Mouse (Mus musculus) limb, embryonic 10.5 days (tissue): ENCODE data around the gene Spg21. TPM values are rescaled to one million over a fixed set of nuclear protein-coding genes. Genes with fewer than 3 reads are reported as not detected.

Source experiments
- DNase-seq: peaks from one replicate; pipeline ENCODE4 v3.0.0-alpha.2; 2017; ENCODE audit warnings: low spot score
- H3K27ac ChIP-seq: fragments of 300-500 bp; sonication (generic); 2 replicates; pipeline ENCODE4 v1.5.1; 2016; ENCODE audit warnings: mild to moderate bottlenecking
- H3K27me3 ChIP-seq: fragments of 300-500 bp; sonication (generic); 2 replicates; pipeline ENCODE4 v1.6.1; 2016; ENCODE audit warnings: low read depth, mild to moderate bottlenecking; ENCODE audit not compliant: poor library complexity, severe bottlenecking
- H3K36me3 ChIP-seq: fragments of 300-500 bp; sonication (generic); 2 replicates; pipeline ENCODE4 v1.6.1; 2016; ENCODE audit warnings: mild to moderate bottlenecking, moderate library complexity
- H3K4me1 ChIP-seq: fragments of 300-500 bp; sonication (generic); 2 replicates; pipeline ENCODE4 v1.6.1; 2016
- H3K4me3 ChIP-seq: fragments of 300-500 bp; sonication (generic); 2 replicates; pipeline ENCODE4 v1.5.1; 2016; ENCODE audit warnings: mild to moderate bottlenecking, moderate library complexity
- H3K9me3 ChIP-seq: fragments of 300-500 bp; sonication (generic); replicated peaks from 2 replicates; pipeline ENCODE4 v1.6.1; 2016; ENCODE audit warnings: mild to moderate bottlenecking
- WGBS: fragments of 180-500 bp; shearing (Covaris S2); methylation state at CpG from one replicate; pipeline ENCODE4 v1.1.7; 2016; 5-methylcytosine and 5-hydroxymethylcytosine counted together
- polyA plus RNA-seq: library from polyadenylated mRNA; unstranded; fragments of >200 nt; fragmentation: Nextera tagmentation; extraction: Ambion mirVana; gene quantifications from 2 replicates; pipeline ENCODE4 v1.2.1, GENCODE M21; 2016

The Spg21 gene
- polyA plus RNA-seq, 1 experiment from 2014 or later: 91.0 TPM

DNA sequence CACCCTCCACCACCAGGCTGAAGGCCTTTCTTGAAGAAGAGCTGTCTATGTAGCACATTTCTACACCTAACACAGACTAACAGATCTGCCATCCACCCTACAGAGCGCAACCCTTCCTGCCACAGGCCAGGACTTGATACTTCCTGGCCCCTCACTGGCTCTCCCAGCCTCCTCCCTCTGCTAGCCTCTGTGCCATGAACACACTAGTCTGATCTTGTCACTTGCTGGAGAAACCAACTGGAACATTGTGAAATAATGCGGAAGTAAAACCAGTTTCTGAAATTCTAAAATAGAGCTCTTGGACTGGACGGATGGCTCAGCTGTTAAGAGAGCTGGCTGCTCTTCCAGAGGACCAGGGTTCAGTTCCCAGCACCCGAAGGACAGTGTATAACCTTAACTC is 32.1 kb downstream of the Spg21 start:
- H3K9me3 ChIP-seq: no peaks in the 10 kb centered on the region

DNA sequence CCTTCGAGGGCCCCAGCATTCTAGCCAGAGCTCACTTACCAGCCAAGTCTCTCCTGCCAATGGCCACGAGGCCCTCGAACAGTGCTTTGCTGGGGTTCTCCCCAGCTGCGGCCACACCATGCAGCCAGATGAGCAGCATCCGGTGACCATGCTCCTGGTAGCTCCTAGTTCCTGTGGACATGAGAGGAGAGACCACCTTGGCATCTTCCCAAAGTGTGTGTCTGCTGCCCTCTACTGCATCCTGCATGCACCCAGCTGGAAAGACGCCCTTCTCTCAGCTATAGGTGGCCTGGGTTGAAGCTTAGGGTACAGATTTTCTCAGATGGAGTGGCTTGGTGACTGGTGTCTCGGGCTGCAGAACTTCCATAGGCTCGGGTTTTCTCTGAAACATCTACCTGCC is 41.4 kb downstream of the Spg21 start:
- 57% methylated on average over 8 of the region's 8 CpGs for WGBS
- no peaks in the 10 kb centered on the region for H3K27me3 ChIP-seq
- H3K36me3 ChIP-seq: no peaks in the 10 kb centered on the region
- H3K4me3 ChIP-seq: no peak overlapping the region
- H3K4me1 ChIP-seq: peaks cover 7% of the 10 kb centered on the region; the same call in 1 of the 2 replicates
- H3K9me3 ChIP-seq: no peaks in the 10 kb centered on the region
- 0 out of 2 replicates have a peak overlapping the region, but pooled peaks have one; percentile 50 for H3K27ac ChIP-seq
- DNase-seq: no peak

More for the DNA sequence above, 32.1 kb downstream of the Spg21 start:
- H3K27ac ChIP-seq: no peak overlapping the region
- WGBS: 89% methylated on average over 4 of the region's 4 CpGs
- no peak overlapping the region for H3K4me3 ChIP-seq
- H3K27me3 ChIP-seq: no peaks in the 10 kb centered on the region
- DNase-seq: no peak
- no peaks in the 10 kb centered on the region for H3K4me1 ChIP-seq
- H3K36me3 ChIP-seq: peaks cover 13% of the 10 kb centered on the region

DNA sequence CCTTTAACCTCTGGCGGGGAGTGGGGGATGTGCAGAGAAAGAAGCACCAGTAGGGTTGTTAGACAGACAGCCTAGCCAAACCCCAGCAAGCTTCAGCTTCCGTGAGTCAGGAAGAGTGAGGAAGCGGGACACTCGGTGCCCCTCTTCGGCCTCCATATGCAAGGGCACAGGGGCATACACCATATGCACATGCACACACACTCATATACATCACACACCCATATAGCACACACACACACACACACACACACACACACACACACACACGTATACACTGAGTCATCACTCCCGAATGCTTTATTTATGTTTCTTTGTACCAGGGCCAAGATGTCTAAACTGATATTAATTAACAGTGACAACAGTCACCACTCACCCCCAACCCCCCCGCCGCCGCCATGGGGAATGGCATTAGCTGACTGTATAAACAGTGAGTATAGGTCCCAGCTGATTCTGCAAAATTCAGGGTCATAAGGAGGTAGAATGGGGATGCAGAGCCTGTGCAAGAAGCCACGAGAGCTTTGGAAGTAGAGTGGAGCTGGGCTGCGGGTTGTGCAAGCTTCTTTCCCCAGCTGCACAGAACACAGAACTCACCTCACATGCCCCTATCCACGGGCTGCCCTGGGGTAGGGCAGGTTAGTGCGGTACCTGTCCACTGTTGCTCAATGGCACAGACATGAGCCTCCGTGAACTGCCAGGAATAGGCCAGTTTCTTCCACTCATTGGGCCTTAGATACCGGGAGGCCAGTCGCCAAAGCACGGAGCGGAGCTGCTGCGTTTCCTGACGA is 42.2 kb downstream of the Spg21 start:
- H3K27ac ChIP-seq: no peak overlapping the region
- no peak for DNase-seq
- 87% methylated on average over 21 of the region's 21 CpGs for WGBS
- H3K4me1 ChIP-seq: peaks cover 13% of the 10 kb centered on the region
- H3K9me3 ChIP-seq: no peaks in the 10 kb centered on the region
- H3K27me3 ChIP-seq: no peaks in the 10 kb centered on the region
- no peaks in the 10 kb centered on the region for H3K36me3 ChIP-seq
- no peak overlapping the region for H3K4me3 ChIP-seq

DNA sequence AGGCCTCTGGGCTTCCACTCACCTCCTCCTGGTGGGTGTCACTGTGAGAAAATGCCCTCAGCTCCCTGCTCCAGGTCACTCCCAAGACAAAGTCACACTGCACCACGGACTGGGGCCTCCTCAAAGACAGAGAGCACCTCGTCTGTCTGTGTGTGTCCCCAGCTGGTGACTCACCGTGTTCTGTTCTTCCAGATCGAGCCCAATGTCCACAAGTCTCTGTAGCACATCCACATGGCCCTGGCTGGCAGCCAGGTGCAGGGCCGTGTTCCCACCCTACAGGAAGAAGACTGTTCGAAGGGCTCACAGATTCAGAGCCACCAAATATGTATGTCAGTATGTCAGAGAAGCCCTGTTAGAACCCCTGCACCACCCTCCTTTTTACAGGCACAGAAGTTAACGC is 47.7 kb downstream of the Spg21 start:
- H3K4me3 ChIP-seq: no peak overlapping the region
- H3K36me3 ChIP-seq: no peaks in the 10 kb centered on the region
- WGBS: 78% methylated on average over 7 of the region's 7 CpGs
- H3K4me1 ChIP-seq: peaks cover 18% of the 10 kb centered on the region
- DNase-seq: no peak
- H3K9me3 ChIP-seq: no peaks in the 10 kb centered on the region
- no peaks in the 10 kb centered on the region for H3K27me3 ChIP-seq
- H3K27ac ChIP-seq: no peak overlapping the region

DNA sequence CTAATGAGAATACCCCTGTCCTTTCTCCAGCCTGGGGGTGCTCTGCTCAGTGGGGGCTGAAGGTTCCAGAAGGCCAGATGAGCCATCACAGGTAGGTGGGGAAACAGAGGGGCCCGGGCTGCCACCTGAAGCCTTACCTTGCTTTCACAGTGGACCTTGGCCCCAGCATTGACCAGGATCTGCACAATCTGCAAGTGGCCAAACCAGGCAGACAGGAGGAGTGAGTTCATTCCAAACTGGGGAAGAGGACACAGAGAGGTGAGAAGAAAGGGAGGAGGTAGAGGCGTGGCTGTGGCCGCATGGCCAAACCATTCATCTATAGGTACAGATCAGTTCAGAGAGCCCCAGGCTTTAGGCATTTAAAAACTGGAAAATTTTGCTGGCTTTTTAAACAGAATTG is 51.8 kb downstream of the Spg21 start:
- Histone ChIP-seq H3K36me3 (no peaks in the 10 kb centered on the region), H3K4me1 (peaks cover 24% of the 10 kb centered on the region), H3K9me3 (no peaks in the 10 kb centered on the region), H3K27ac (no peak overlapping the region), H3K4me3 (no peak overlapping the region), H3K27me3 (no peaks in the 10 kb centered on the region)
- WGBS: 72% methylated on average over 3 of the region's 3 CpGs
- DNase-seq: no peak

DNA sequence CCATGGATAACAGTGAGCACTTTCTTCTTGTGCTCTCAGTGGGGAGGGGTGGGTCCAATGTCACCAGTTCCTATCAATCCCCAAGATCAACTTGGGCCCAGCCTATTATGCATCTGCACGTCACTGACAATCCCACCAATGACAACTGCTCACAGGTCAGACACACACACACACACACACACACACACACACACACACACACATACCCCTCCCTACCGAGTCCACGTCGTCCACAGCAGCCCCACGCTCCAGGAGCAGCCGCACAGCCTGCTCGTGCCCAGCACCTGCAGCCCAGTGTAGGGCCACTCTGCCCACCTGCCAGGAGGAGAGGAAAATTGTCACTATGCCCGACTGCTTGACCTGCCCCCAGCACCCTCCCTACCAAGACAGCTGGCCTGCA is 53.7 kb downstream of the Spg21 start:
- WGBS: 84% methylated on average over 8 of the region's 8 CpGs
- Histone ChIP-seq H3K36me3 (no peaks in the 10 kb centered on the region), H3K27me3 (0 out of 2 replicates have a peak, but pooled peaks cover 2% of the 10 kb centered on the region), H3K9me3 (no peaks in the 10 kb centered on the region), H3K4me3 (no peak overlapping the region), H3K4me1 (peaks cover 19% of the 10 kb centered on the region), H3K27ac (no peak overlapping the region)
- no peak for DNase-seq

DNA sequence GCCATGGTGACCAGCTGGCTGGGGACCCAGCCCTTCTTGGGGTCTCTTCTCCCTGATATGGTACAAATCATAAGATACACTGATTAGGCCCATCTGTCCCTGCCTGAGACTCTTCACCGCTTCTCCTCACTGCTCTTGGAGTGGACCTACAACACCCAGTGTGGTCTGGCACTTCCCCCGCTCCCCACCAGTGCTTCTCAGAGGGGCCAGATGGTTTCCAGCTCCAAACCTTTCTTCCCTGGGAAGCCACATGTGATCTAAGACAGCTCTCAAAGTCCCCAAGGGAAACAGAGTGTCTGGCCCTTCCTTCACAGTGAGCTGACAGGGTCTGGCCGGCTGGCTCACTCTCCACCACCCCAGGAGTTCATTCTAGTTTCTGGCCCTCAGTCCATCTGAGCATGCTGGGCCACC is 54.1 kb downstream of the Spg21 start:
- Histone ChIP-seq H3K27ac (no peak overlapping the region), H3K9me3 (no peaks in the 10 kb centered on the region), H3K4me1 (peaks cover 22% of the 10 kb centered on the region), H3K4me3 (no peak overlapping the region), H3K36me3 (no peaks in the 10 kb centered on the region), H3K27me3 (0 out of 2 replicates have a peak, but pooled peaks cover 4% of the 10 kb centered on the region)
- no peak for DNase-seq
- WGBS: 46% methylated on average over 3 of the region's 3 CpGs

DNA sequence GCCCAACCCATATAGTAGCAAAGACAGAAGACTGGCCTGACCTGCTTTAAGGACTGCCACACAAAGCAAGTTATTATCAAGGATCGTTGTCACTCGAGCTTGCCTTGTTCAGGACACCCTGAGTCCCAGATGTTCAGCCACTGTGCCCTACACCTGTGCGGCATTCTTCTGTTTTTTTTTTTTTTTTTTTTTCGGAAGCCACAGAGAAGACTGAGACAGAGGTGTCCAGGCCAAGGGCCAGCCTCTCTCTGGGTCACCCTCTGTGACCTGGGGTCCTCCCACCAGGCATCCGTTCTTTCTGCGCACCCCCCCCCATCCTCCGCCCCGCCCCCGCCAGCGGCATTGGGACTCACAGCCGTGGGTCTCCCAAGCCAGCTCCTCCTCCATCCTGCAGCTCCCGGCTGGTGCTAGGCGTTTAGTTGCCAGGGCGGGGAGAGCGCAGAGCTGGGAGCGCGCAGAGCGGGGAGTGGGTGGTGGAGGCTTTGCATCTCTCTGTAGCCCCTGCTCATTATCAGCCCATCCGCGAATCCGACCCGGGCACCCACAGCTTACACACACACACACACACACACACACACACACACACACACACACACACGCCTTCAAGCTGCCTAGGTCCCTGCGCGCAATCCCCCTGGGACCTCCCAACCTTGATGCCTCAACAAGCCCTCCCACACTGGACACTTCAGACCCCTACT is 59.2 kb downstream of the Spg21 start, which contains the start of gene Ankdd1a:
Gene Ankdd1a, minus strand, starts transcription at position 387 of the 698 bp plus-strand sequence.
- peak; percentile 66 for DNase-seq
- Histone ChIP-seq H3K27ac (no peak within 1 kb of the TSS), H3K4me3 (peak within 1 kb of the TSS; percentile 45), H3K9me3 (no peaks in the 10 kb centered on the region), H3K27me3 (0 out of 2 replicates have a peak, but pooled peaks cover 11% of the 10 kb centered on the region), H3K4me1 (peaks cover 27% of the 10 kb centered on the region), H3K36me3 (no peaks in the 10 kb centered on the region)
- WGBS: 7% methylated on average over 25 of the region's 25 CpGs

DNA sequence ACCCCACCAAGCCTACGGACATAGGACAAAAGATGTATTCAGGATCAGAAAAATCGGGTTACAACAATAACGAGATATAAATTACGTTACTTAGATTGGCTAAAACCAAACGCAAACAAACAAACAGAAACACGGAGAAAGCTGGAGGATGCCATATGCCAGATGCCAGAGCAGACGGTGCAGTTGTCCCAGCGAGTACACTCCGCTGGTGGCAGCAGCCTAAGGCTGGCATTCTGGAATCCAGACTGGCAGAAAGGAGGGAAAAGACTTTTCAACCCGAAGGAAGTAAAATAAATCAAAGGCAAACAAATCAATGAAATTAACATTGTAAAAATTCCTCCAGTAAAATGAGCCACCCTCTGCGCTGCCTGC is 59.7 kb downstream of the Spg21 start:
- peaks cover 24% of the 10 kb centered on the region for H3K4me1 ChIP-seq
- peak overlapping the region; percentile 45 for H3K4me3 ChIP-seq
- H3K36me3 ChIP-seq: no peaks in the 10 kb centered on the region
- H3K27ac ChIP-seq: no peak overlapping the region
- no peaks in the 10 kb centered on the region for H3K9me3 ChIP-seq
- DNase-seq: no peak
- 19% methylated on average over 11 of the region's 11 CpGs for WGBS
- 0 out of 2 replicates have a peak, but pooled peaks cover 11% of the 10 kb centered on the region for H3K27me3 ChIP-seq

DNA sequence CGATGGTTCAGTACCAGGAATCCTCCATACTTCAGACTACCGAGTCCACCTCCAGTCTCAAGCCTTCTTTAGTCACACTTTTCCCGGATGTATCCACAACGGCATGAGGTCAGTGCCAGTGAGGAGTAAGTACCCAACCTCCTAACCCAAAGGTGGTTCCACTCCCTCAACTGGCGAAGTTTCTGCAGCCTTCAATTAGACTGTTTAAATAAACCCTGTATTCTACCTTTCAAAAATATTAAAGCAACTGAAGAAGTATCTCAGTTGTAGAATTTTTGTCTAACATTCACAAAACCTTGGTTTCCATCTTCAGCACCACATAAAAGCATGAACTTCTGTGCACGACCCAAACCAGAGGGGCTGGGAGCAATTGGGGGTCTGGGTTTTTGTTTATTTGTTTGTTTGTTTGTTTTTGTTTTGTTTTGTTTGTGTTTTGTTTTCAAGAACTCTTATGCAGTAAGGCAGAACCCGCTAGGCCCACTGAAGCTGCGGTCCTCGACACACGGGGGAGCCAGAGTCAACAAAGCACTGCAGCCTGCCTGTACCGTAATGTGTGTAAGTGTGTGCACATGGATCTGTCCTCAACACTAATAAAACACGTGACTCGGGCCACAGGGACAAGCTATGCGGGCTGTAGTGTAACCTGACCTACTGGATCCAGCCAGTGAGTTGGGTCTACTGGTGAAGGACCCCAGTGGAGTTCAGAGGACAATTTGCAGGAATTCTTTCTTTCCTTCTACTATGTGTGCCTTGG is 63.0 kb downstream of the Spg21 start:
- 25% methylated on average over 14 of the region's 14 CpGs for WGBS
- 0 out of 2 replicates have a peak, but pooled peaks cover 11% of the 10 kb centered on the region for H3K27me3 ChIP-seq

DNA sequence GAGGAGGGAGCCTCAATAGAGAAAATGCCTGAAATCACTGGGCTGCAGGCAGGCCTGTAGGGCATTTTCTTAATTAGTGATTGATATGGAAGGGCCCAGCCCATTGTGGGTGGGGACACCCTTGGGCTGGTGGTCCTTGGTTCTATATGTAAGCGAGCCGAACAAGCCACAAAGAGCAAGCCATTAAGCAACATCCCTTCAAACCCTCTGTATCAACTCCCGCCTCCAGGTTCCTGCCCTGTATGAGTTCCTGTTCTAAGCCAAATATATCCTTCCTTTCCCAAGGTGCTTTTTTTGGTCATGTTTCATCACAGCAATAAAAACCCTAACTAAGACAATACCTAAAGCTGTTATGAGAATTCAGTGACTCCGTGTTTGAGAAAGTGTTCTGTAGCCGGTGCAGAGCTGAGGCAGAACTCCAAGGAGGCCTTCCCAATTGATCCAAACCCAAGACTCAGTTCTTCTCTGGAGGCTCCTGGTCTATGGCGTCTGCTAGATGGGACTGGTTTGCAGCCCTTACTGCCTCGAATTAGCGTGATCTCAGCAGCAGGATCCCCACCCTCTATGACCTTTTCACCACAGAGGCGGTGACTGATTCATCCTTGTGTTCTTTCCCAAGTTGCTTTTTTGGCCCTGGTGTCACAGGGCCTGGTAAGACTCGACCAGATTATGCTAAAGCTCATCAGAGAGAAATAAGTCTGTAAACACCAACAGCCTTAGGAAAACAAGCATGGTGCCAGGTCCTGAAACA is 64.9 kb downstream of the Spg21 start:
- no peaks in the 10 kb centered on the region for H3K9me3 ChIP-seq

More for the DNA sequence above, 63.0 kb downstream of the Spg21 start:
- Histone ChIP-seq H3K27ac (peak overlapping the region; percentile 73), H3K36me3 (no peaks in the 10 kb centered on the region), H3K4me3 (no peak overlapping the region), H3K9me3 (no peaks in the 10 kb centered on the region), H3K4me1 (peaks cover 28% of the 10 kb centered on the region)
- peak; percentile 84 for DNase-seq

DNA sequence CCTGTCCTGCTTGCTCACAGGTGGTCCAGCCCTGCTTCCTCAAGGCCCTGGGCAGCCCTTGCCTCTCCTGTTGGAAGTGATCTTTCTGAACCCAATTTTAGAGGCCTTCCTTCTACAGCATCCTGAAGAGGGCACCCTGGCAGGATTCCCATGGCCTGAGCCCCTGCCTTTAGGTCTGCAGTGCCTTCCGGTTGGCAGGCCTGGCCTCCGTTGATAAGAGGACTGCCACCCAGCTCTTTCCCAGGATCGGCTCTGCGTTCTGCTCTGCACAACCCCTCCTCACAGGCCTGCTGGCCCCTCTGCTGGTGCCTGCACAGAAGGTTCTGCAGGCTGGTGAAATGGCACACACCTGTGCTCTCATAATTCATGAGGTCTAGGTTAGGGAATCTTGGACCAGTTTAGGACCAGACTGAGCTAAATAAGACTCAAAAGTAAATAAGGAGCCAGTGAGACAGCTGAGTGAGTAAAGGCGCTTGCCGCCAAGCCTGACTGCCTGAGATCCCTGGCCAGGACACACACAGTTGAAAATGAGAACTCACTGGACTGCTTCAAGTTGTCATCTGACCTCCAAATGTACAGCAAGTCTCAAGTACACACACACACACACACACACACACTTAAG is 67.8 kb downstream of the Spg21 start:
- WGBS: 81% methylated on average over 6 of the region's 6 CpGs
- H3K27ac ChIP-seq: 0 out of 2 replicates have a peak overlapping the region, but pooled peaks have one; percentile 12

More for the DNA sequence above, 64.9 kb downstream of the Spg21 start:
- Histone ChIP-seq H3K27ac (no peak overlapping the region), H3K4me3 (no peak overlapping the region), H3K4me1 (peaks cover 18% of the 10 kb centered on the region), H3K27me3 (0 out of 2 replicates have a peak, but pooled peaks cover 7% of the 10 kb centered on the region), H3K36me3 (no peaks in the 10 kb centered on the region)
- WGBS: 80% methylated on average over 10 of the region's 10 CpGs
- DNase-seq: no peak

More for the DNA sequence above, 67.8 kb downstream of the Spg21 start:
- no peak for DNase-seq
- Histone ChIP-seq H3K27me3 (no peaks in the 10 kb centered on the region), H3K9me3 (no peaks in the 10 kb centered on the region), H3K4me1 (peaks cover 15% of the 10 kb centered on the region), H3K36me3 (no peaks in the 10 kb centered on the region), H3K4me3 (no peak overlapping the region)
